Mouse (Mus musculus) right cerebral cortex, adult 2 months (tissue): ENCODE results near the gene Vcp.

ENCODE experiments used
- DNase-seq, 2 experiments: peaks; one replicate each; pipeline ENCODE4 v3.0.0; 2021 to 2022; ENCODE audit warnings: low spot score in 2 of 2

The Vcp gene

GRCm38 (mm10) chr4:43000141-43000986, at the start of gene Vcp:
Gene Vcp, minus strand, starts transcription at chr4:43000507.
- DNase-seq, result peak; percentile 99

- peak; percentile 75 to 81 for DNase-seq
Measured at GRCm38 (mm10) chr4:43047231-43047630, 46.9 kb upstream of the Vcp start.

GRCm38 (mm10) chr4:43046607-43047006, 46.3 kb upstream of the Vcp start:
- DNase-seq, result no peak

- DNase-seq, result peak; percentile 91 to 92
Measured at GRCm38 (mm10) chr4:43045659-43046302, 45.5 kb upstream of the Vcp start, which contains the start of gene Fam214b. Gene Fam214b, minus strand, starts transcription at chr4:43046220.

- no peak for DNase-seq
Measured at GRCm38 (mm10) chr4:43045285-43045658, 45.0 kb upstream of the Vcp start.

GRCm38 (mm10) chr4:43044673-43045072, 44.4 kb upstream of the Vcp start:
- DNase-seq, result no peak

GRCm38 (mm10) chr4:43043644-43044357, 43.5 kb upstream of the Vcp start:
- peak; percentile 54 to 56 for DNase-seq

- no peak for DNase-seq
Measured at GRCm38 (mm10) chr4:43040881-43041547, 40.7 kb upstream of the Vcp start.

GRCm38 (mm10) chr4:43040114-43040572, 39.8 kb upstream of the Vcp start:
- peak; percentile 92 to 93 for DNase-seq

- DNase-seq, result no peak
Measured at GRCm38 (mm10) chr4:43039609-43040008, 39.3 kb upstream of the Vcp start.

- peak; percentile 53 to 66 for DNase-seq
Measured at GRCm38 (mm10) chr4:43038567-43039495, 38.5 kb upstream of the Vcp start.

GRCm38 (mm10) chr4:43037860-43038566, 37.7 kb upstream of the Vcp start:
- DNase-seq, result no peak

- no peak for DNase-seq
Measured at GRCm38 (mm10) chr4:43036356-43036755, 36.0 kb upstream of the Vcp start.

GRCm38 (mm10) chr4:43035851-43036250, 35.5 kb upstream of the Vcp start:
- DNase-seq, result no peak

- DNase-seq, result no peak
Measured at GRCm38 (mm10) chr4:43033481-43033880, 33.2 kb upstream of the Vcp start.

- DNase-seq, result no peak
Measured at GRCm38 (mm10) chr4:43032501-43032900, 32.2 kb upstream of the Vcp start.

- DNase-seq, result peak; percentile 93 to 94
Measured at GRCm38 (mm10) chr4:43031237-43031995, 31.1 kb upstream of the Vcp start, which contains the start of gene Stoml2. Gene Stoml2, minus strand, starts transcription at chr4:43031710.

- peak in 1 of 2 experiments; percentile 38 for DNase-seq
Measured at GRCm38 (mm10) chr4:43030780-43031230, 30.5 kb upstream of the Vcp start.

GRCm38 (mm10) chr4:43030352-43030751, 30.0 kb upstream of the Vcp start:
- no peak for DNase-seq
